Comparison of ENCODE assay signal across 8 mouse cellular contexts in the genomic region with DNA sequence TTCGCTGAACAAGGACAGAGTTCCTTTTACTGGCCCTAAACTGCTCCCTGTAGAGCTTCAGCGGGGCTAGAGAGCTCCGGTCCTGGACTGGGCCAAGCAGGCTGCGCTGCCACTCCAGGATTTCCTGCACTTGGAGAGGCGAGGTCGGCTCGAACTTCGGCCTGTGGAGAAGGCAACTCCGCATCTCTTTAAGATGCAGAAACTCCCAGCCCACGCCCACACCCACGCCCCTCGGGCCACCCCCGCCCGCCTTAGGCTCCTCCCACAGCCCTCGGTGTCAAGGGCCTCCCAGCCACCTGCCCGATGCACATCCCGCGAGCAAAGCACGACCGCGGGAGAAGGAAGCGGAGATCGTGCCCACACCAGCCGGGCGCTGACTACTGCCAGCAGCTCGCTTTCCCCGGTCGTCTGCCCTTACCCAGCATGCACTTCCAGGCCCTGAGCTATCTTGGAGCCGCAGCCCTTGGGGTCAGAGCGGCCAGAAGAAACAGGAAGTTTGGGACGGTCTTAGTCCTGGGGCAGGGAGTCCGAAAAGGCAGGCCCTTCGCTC. TPM values are rescaled to one million over a fixed set of nuclear protein-coding genes. Genes with fewer than 3 reads are reported as not detected.
DNase-seq lines count a peak whose midpoint lies in the region; ATAC-seq lines count a peak whose summit lies in the region.

No protein-coding gene starts in this region.

- 21% methylated on average over 32 of the region's 33 CpGs for WGBS in embryonic facial prominence, embryonic 10.5 days
- WGBS in limb, embryonic 10.5 days, result 8% methylated on average over 31 of the region's 33 CpGs
- WGBS in midbrain, embryonic 12.5 days, result 17% methylated on average over 33 of the region's 33 CpGs

- H3K4me3 ChIP-seq in embryonic facial prominence, embryonic 10.5 days, result peak overlapping the region; percentile 57
- peak overlapping the region; percentile 53 for H3K4me3 ChIP-seq in limb, embryonic 10.5 days
- peak overlapping the region; percentile 43 for H3K4me3 ChIP-seq in midbrain, embryonic 12.5 days

- ATAC-seq in midbrain, embryonic 12.5 days (ENCODE audit: low FRiP score, low read depth), result peak; percentile 77

- H3K36me3 ChIP-seq in embryonic facial prominence, embryonic 10.5 days (replicated peaks), result no peaks in the 10 kb centered on the region
- no peaks in the 10 kb centered on the region for H3K36me3 ChIP-seq in limb, embryonic 10.5 days
- H3K36me3 ChIP-seq in midbrain, embryonic 12.5 days, result no peaks in the 10 kb centered on the region

- H3K27me3 ChIP-seq in embryonic facial prominence, embryonic 10.5 days (replicated peaks; ENCODE audit: low read depth, poor library complexity, severe bottlenecking), result peaks cover 90% of the 10 kb centered on the region
- peaks cover 69% of the 10 kb centered on the region for H3K27me3 ChIP-seq in limb, embryonic 10.5 days (ENCODE audit: low read depth, poor library complexity, severe bottlenecking)
- peaks cover 44% of the 10 kb centered on the region for H3K27me3 ChIP-seq in midbrain, embryonic 12.5 days

- H3K9me3 ChIP-seq in embryonic facial prominence, embryonic 10.5 days, result no peaks in the 10 kb centered on the region
- H3K9me3 ChIP-seq in limb, embryonic 10.5 days (replicated peaks), result no peaks in the 10 kb centered on the region
- no peaks in the 10 kb centered on the region for H3K9me3 ChIP-seq in midbrain, embryonic 12.5 days

- peak overlapping the region; percentile 66 for H3K27ac ChIP-seq in embryonic facial prominence, embryonic 10.5 days (replicated peaks)
- H3K27ac ChIP-seq in limb, embryonic 10.5 days, result peak overlapping the region; percentile 46; the same call in 1 of the 2 replicates
- H3K27ac ChIP-seq in midbrain, embryonic 12.5 days (replicated peaks), result no peak overlapping the region

- H3K9ac ChIP-seq in midbrain, embryonic 12.5 days (replicated peaks), result peak overlapping the region; percentile 43

- DNase-seq in adrenal gland, postnatal 14 days, result peak; percentile 92
- peak; percentile 82 for DNase-seq in embryonic facial prominence, embryonic 10.5 days (ENCODE audit: low spot score)
- peak; percentile 99 for DNase-seq in heart, adult 11 months
- peak; percentile 89 for DNase-seq in kidney, adult 18-20 months
- DNase-seq in limb, embryonic 10.5 days (ENCODE audit: low spot score), result peak; percentile 78
- DNase-seq in skeletal muscle tissue, adult 2 months (ENCODE audit: low read depth, low spot score), result peak; percentile 58
- DNase-seq in adipocyte (ENCODE audit: low spot score), result no peak

- peak overlapping the region; percentile 60 for H3K4me2 ChIP-seq in midbrain, embryonic 12.5 days (replicated peaks)

- peaks cover 35% of the 10 kb centered on the region for H3K4me1 ChIP-seq in embryonic facial prominence, embryonic 10.5 days
- H3K4me1 ChIP-seq in limb, embryonic 10.5 days, result peaks cover 35% of the 10 kb centered on the region
- peaks cover 3% of the 10 kb centered on the region; the same call in 1 of the 2 replicates for H3K4me1 ChIP-seq in midbrain, embryonic 12.5 days

RNA-seq across cellular contexts. Expression of a gene that starts 26.6 kb away (rescaled TPM):
- total RNA-seq in adrenal gland, postnatal 14 days (2021), result 9.8 and 10.1 TPM in 2 replicates
- polyA plus RNA-seq in embryonic facial prominence, embryonic 10.5 days (2016; fragmentation: Nextera tagmentation; extraction: Ambion mirVana), result 4.6 and 4.8 TPM in 2 replicates
- 3.9 and 4.4 TPM in 2 replicates for polyA plus RNA-seq in limb, embryonic 10.5 days (2016; fragmentation: Nextera tagmentation; extraction: Ambion mirVana)
- polyA plus RNA-seq in midbrain, embryonic 12.5 days (2016; fragmentation: Nextera tagmentation; extraction: Ambion mirVana), result 6.7 and 8.3 TPM in 2 replicates

RNA-seq across cellular contexts. Expression of a gene that starts 57.9 kb away (rescaled TPM):
- total RNA-seq in adrenal gland, postnatal 14 days (2021), result 14.9 and 18.8 TPM in 2 replicates
- polyA plus RNA-seq in embryonic facial prominence, embryonic 10.5 days (2016; fragmentation: Nextera tagmentation; extraction: Ambion mirVana), result 22.3 and 22.8 TPM in 2 replicates
- 22.5 and 22.9 TPM in 2 replicates for polyA plus RNA-seq in limb, embryonic 10.5 days (2016; fragmentation: Nextera tagmentation; extraction: Ambion mirVana)
- 18.4 and 22.9 TPM in 2 replicates for polyA plus RNA-seq in midbrain, embryonic 12.5 days (2016; fragmentation: Nextera tagmentation; extraction: Ambion mirVana)
